Mouse (Mus musculus): ENCODE data around the gene Mapk14.

Gene Mapk14

GRCm38 (mm10) chr17:28690776-28691686 is at the start of gene Mapk14:
TSS of gene Mapk14 (plus strand) at chr17:28691329.
- DNase-seq = peak; percentile 100

- DNase-seq = no peak
These were observed 47.4 kb upstream of the Mapk14 start for GRCm38 (mm10) chr17:28643697-28644096.

GRCm38 (mm10) chr17:28644112-28644511 is 47.0 kb upstream of the Mapk14 start:
- no peak for DNase-seq

GRCm38 (mm10) chr17:28646221-28646620 is 44.9 kb upstream of the Mapk14 start:
- no peak for DNase-seq

GRCm38 (mm10) chr17:28648607-28649370 is 42.3 kb upstream of the Mapk14 start:
- peak; percentile 42 for DNase-seq

GRCm38 (mm10) chr17:28650268-28650667 is 40.9 kb upstream of the Mapk14 start:
- DNase-seq = no peak

GRCm38 (mm10) chr17:28657936-28658335 is 33.2 kb upstream of the Mapk14 start:
- DNase-seq = no peak

GRCm38 (mm10) chr17:28659564-28659963 is 31.6 kb upstream of the Mapk14 start:
- DNase-seq = no peak

- peak; percentile 59 for DNase-seq
These were observed 8.6 kb upstream of the Mapk14 start for GRCm38 (mm10) chr17:28682311-28683084.

GRCm38 (mm10) chr17:28683601-28684000 is 7.5 kb upstream of the Mapk14 start:
- DNase-seq = no peak

GRCm38 (mm10) chr17:28684631-28685030 is 6.5 kb upstream of the Mapk14 start:
- DNase-seq = no peak

- DNase-seq = no peak
These were observed 3.8 kb upstream of the Mapk14 start for GRCm38 (mm10) chr17:28687354-28687753.

GRCm38 (mm10) chr17:28689586-28690283 is 1.4 kb upstream of the Mapk14 start, which contains the start of gene Slc26a8:
TSS of gene Slc26a8 (minus strand) at chr17:28690233.
- DNase-seq = no peak

GRCm38 (mm10) chr17:28691687-28692340 is 685 bp downstream of the Mapk14 start:
- peak; percentile 78 for DNase-seq

- DNase-seq = peak; percentile 63
These were observed 1.2 kb downstream of the Mapk14 start for GRCm38 (mm10) chr17:28692341-28692710.

- no peak for DNase-seq
These were observed 2.0 kb downstream of the Mapk14 start for GRCm38 (mm10) chr17:28693086-28693485.

GRCm38 (mm10) chr17:28694078-28694477 is 2.9 kb downstream of the Mapk14 start:
- no peak for DNase-seq

- no peak for DNase-seq
These were observed 3.7 kb downstream of the Mapk14 start for GRCm38 (mm10) chr17:28694832-28695231.

GRCm38 (mm10) chr17:28696641-28697040 is 5.5 kb downstream of the Mapk14 start:
- DNase-seq = no peak

- DNase-seq = no peak
These were observed 6.4 kb downstream of the Mapk14 start for GRCm38 (mm10) chr17:28697290-28698195.

GRCm38 (mm10) chr17:28698245-28698644 is 7.1 kb downstream of the Mapk14 start:
- DNase-seq = peak; percentile 39
